Mouse (Mus musculus) embryonic facial prominence, embryonic 10.5 days (tissue): ENCODE data around the gene Atp6v0a4. TPM values are rescaled to one million over a fixed set of nuclear protein-coding genes. Genes with fewer than 3 reads are reported as not detected.

Experiments
- DNase-seq: peaks from one replicate; pipeline ENCODE4 v3.0.0-alpha.2; 2017; ENCODE audit warnings: low spot score
- H3K27ac ChIP-seq: fragments of 300-500 bp; sonication (generic); replicated peaks from 2 replicates; pipeline ENCODE4 v1.5.1; 2016; ENCODE audit warnings: mild to moderate bottlenecking
- H3K27me3 ChIP-seq: fragments of 300-500 bp; sonication (generic); replicated peaks from 2 replicates; pipeline ENCODE4 v1.6.1; 2016; ENCODE audit warnings: low read depth, mild to moderate bottlenecking; ENCODE audit not compliant: poor library complexity, severe bottlenecking
- H3K36me3 ChIP-seq: fragments of 300-500 bp; sonication (generic); replicated peaks from 2 replicates; pipeline ENCODE4 v1.6.1; 2016; ENCODE audit warnings: mild to moderate bottlenecking, moderate library complexity
- H3K4me1 ChIP-seq: fragments of 300-500 bp; sonication (generic); 2 replicates; pipeline ENCODE4 v1.6.1; 2016
- H3K4me3 ChIP-seq: fragments of 300-500 bp; sonication (generic); 2 replicates; pipeline ENCODE4 v1.5.1; 2016; ENCODE audit warnings: mild to moderate bottlenecking, moderate library complexity
- H3K9me3 ChIP-seq: fragments of 300-500 bp; sonication (generic); 2 replicates; pipeline ENCODE4 v1.6.1; 2016; ENCODE audit warnings: mild to moderate bottlenecking
- WGBS: fragments of 180-500 bp; shearing (Covaris S2); methylation state at CpG from one replicate; pipeline ENCODE4 v1.1.7; 2016; 5-methylcytosine and 5-hydroxymethylcytosine counted together
- polyA plus RNA-seq: library from polyadenylated mRNA; unstranded; fragments of >200 nt; fragmentation: Nextera tagmentation; extraction: Ambion mirVana; gene quantifications from 2 replicates; pipeline ENCODE4 v1.2.1, GENCODE M21; 2016

Atp6v0a4 gene
- polyA plus RNA-seq, 1 experiment from 2014 or later, result 0.05 TPM

GRCm38 (mm10) chr6:38145463-38146065, 21.2 kb upstream of the Atp6v0a4 start:
- WGBS, result 56% methylated on average over 8 of the region's 8 CpGs
- Histone ChIP-seq H3K9me3 (no peaks in the 10 kb centered on the region), H3K36me3 (peaks cover 80% of the 10 kb centered on the region), H3K4me3 (no peak overlapping the region), H3K27me3 (no peaks in the 10 kb centered on the region), H3K27ac (peak overlapping the region; percentile 35; the same call in 1 of the 2 replicates), H3K4me1 (peaks cover 35% of the 10 kb centered on the region)
- no peak for DNase-seq

GRCm38 (mm10) chr6:38144161-38144998, 20.0 kb upstream of the Atp6v0a4 start:
- Histone ChIP-seq H3K4me1 (peaks cover 28% of the 10 kb centered on the region), H3K27ac (0 out of 2 replicates have a peak overlapping the region, but pooled peaks have one; percentile 6), H3K36me3 (peaks cover 84% of the 10 kb centered on the region), H3K4me3 (no peak overlapping the region), H3K9me3 (no peaks in the 10 kb centered on the region), H3K27me3 (no peaks in the 10 kb centered on the region)
- DNase-seq, result no peak
- 60% methylated on average over 9 of the region's 9 CpGs for WGBS

GRCm38 (mm10) chr6:38140402-38140801, 16.0 kb upstream of the Atp6v0a4 start:
- Histone ChIP-seq H3K4me1 (0 out of 2 replicates have a peak, but pooled peaks cover 2% of the 10 kb centered on the region), H3K9me3 (no peaks in the 10 kb centered on the region), H3K27me3 (no peaks in the 10 kb centered on the region), H3K4me3 (no peak overlapping the region), H3K27ac (no peak overlapping the region), H3K36me3 (peaks cover 84% of the 10 kb centered on the region)
- no peak for DNase-seq
- 93% methylated on average over 9 of the region's 9 CpGs for WGBS

- peaks cover 82% of the 10 kb centered on the region for H3K36me3 ChIP-seq
- no peak overlapping the region for H3K27ac ChIP-seq
- 87% methylated on average over 3 of the region's 3 CpGs for WGBS
- no peaks in the 10 kb centered on the region for H3K27me3 ChIP-seq
- no peaks in the 10 kb centered on the region for H3K4me1 ChIP-seq
- H3K9me3 ChIP-seq, result no peaks in the 10 kb centered on the region
- no peak for DNase-seq
- no peak overlapping the region for H3K4me3 ChIP-seq
Observed at GRCm38 (mm10) chr6:38139086-38139485, 14.7 kb upstream of the Atp6v0a4 start.

GRCm38 (mm10) chr6:38134806-38135559, 10.6 kb upstream of the Atp6v0a4 start:
- H3K27ac ChIP-seq, result no peak overlapping the region
- peaks cover 84% of the 10 kb centered on the region for H3K36me3 ChIP-seq
- no peak overlapping the region for H3K4me3 ChIP-seq
- 86% methylated on average over 8 of the region's 8 CpGs for WGBS
- H3K27me3 ChIP-seq, result no peaks in the 10 kb centered on the region
- DNase-seq, result no peak
- no peaks in the 10 kb centered on the region for H3K9me3 ChIP-seq
- no peaks in the 10 kb centered on the region for H3K4me1 ChIP-seq

- no peak for DNase-seq
Observed at GRCm38 (mm10) chr6:38131801-38132231, 7.4 kb upstream of the Atp6v0a4 start.

GRCm38 (mm10) chr6:38129883-38130282, 5.5 kb upstream of the Atp6v0a4 start:
- Histone ChIP-seq H3K36me3 (peaks cover 82% of the 10 kb centered on the region), H3K9me3 (no peaks in the 10 kb centered on the region), H3K27ac (no peak overlapping the region), H3K27me3 (no peaks in the 10 kb centered on the region), H3K4me3 (no peak overlapping the region), H3K4me1 (no peaks in the 10 kb centered on the region)
- no peak for DNase-seq
- 95% methylated on average over 5 of the region's 5 CpGs for WGBS

More at GRCm38 (mm10) chr6:38131801-38132231, 7.4 kb upstream of the Atp6v0a4 start:
- H3K27ac ChIP-seq, result no peak overlapping the region
- WGBS, result 91% methylated on average over 4 of the region's 4 CpGs
- no peaks in the 10 kb centered on the region for H3K27me3 ChIP-seq
- peaks cover 82% of the 10 kb centered on the region for H3K36me3 ChIP-seq
- no peak overlapping the region for H3K4me3 ChIP-seq
- H3K4me1 ChIP-seq, result no peaks in the 10 kb centered on the region
- no peaks in the 10 kb centered on the region for H3K9me3 ChIP-seq

- Histone ChIP-seq H3K27ac (no peak overlapping the region), H3K9me3 (no peaks in the 10 kb centered on the region), H3K36me3 (peaks cover 83% of the 10 kb centered on the region), H3K4me1 (peaks cover 12% of the 10 kb centered on the region; the same call in 1 of the 2 replicates), H3K4me3 (no peak overlapping the region), H3K27me3 (no peaks in the 10 kb centered on the region)
- no peak for DNase-seq
- WGBS, result 90% methylated on average over 14 of the region's 14 CpGs
Observed at GRCm38 (mm10) chr6:38128115-38128514, 3.7 kb upstream of the Atp6v0a4 start.

- Histone ChIP-seq H3K27ac (no peak overlapping the region), H3K4me3 (no peak overlapping the region), H3K27me3 (no peaks in the 10 kb centered on the region), H3K4me1 (peaks cover 27% of the 10 kb centered on the region), H3K9me3 (no peaks in the 10 kb centered on the region), H3K36me3 (peaks cover 65% of the 10 kb centered on the region)
- 89% methylated on average over 3 of the region's 3 CpGs for WGBS
- no peak for DNase-seq
Observed at GRCm38 (mm10) chr6:38125462-38125861, 1.1 kb upstream of the Atp6v0a4 start.

- WGBS, result 96% methylated on average over 5 of the region's 5 CpGs
- Histone ChIP-seq H3K27ac (no peak overlapping the region), H3K9me3 (no peaks in the 10 kb centered on the region), H3K27me3 (no peaks in the 10 kb centered on the region), H3K36me3 (peaks cover 59% of the 10 kb centered on the region), H3K4me1 (peaks cover 27% of the 10 kb centered on the region), H3K4me3 (no peak overlapping the region)
- no peak for DNase-seq
Observed at GRCm38 (mm10) chr6:38124882-38125281, 496 bp upstream of the Atp6v0a4 start.

GRCm38 (mm10) chr6:38123471-38124206, 747 bp downstream of the Atp6v0a4 start:
- peaks cover 50% of the 10 kb centered on the region for H3K36me3 ChIP-seq
- DNase-seq, result no peak
- 79% methylated on average over 18 of the region's 18 CpGs for WGBS

GRCm38 (mm10) chr6:38122791-38123190, 1.6 kb downstream of the Atp6v0a4 start:
- Histone ChIP-seq H3K27me3 (no peaks in the 10 kb centered on the region), H3K4me3 (no peak overlapping the region), H3K4me1 (peaks cover 27% of the 10 kb centered on the region), H3K9me3 (no peaks in the 10 kb centered on the region), H3K27ac (no peak overlapping the region), H3K36me3 (peaks cover 41% of the 10 kb centered on the region)
- DNase-seq, result no peak
- whole genome bisulfite sequencing, result 67% methylated on average over 6 of the region's 6 CpGs

More at GRCm38 (mm10) chr6:38123471-38124206, 747 bp downstream of the Atp6v0a4 start:
- H3K4me3 ChIP-seq, result no peak overlapping the region
- H3K4me1 ChIP-seq, result peaks cover 27% of the 10 kb centered on the region
- 0 out of 2 replicates have a peak overlapping the region, but pooled peaks have one; percentile 3 for H3K27ac ChIP-seq
- H3K27me3 ChIP-seq, result no peaks in the 10 kb centered on the region
- H3K9me3 ChIP-seq, result no peaks in the 10 kb centered on the region
